Mouse (Mus musculus): ENCODE measurements at regions not wholly inside any gene's neighbourhood (a gene's known extent, or its start where the extent isn't known, plus 50 kb on each side); places are given as distances from the start of the nearest gene placed in this dataset.

- Histone ChIP-seq H3K4me3 (ENCODE audit: insufficient read depth, low read depth, low read length) (no peak overlapping the region), H3K4me1 (ENCODE audit: control insufficient read depth, insufficient read depth, low read length) (peaks cover 3% of the 10 kb centered on the region), H3K27ac (ENCODE audit: insufficient read depth, low read depth, low read length) (no peak overlapping the region)
- 23% methylated on average over 7 of the region's 7 CpGs for WGBS
- TF ChIP-seq CTCF (IDR thresholded peaks at IDR 0.05; ENCODE audit: insufficient read depth, low read depth, low read length), result no peak
- no peak for TF ChIP-seq POLR2A (IDR thresholded peaks at IDR 0.05; ENCODE audit: insufficient read depth, low read depth, low read length)
These were observed 347.7 kb downstream of the Med13l start for GRCm38 (mm10) chr5:118908224-118908623.

- Histone ChIP-seq H3K4me1 (ENCODE audit: control insufficient read depth, insufficient read depth, low read length) (peaks cover 3% of the 10 kb centered on the region), H3K27ac (ENCODE audit: insufficient read depth, low read depth, low read length) (no peak overlapping the region), H3K4me3 (ENCODE audit: insufficient read depth, low read depth, low read length) (no peak overlapping the region)
- 92% methylated on average over 6 of the region's 6 CpGs for WGBS
- no peak for TF ChIP-seq POLR2A (IDR thresholded peaks at IDR 0.05; ENCODE audit: insufficient read depth, low read depth, low read length)
- no peak for TF ChIP-seq CTCF (IDR thresholded peaks at IDR 0.05; ENCODE audit: insufficient read depth, low read depth, low read length)
These were observed 349.3 kb downstream of the Med13l start for GRCm38 (mm10) chr5:118909756-118910155.

- no peak for TF ChIP-seq POLR2A (IDR thresholded peaks at IDR 0.05; ENCODE audit: insufficient read depth, low read depth, low read length)
- Histone ChIP-seq H3K27ac (ENCODE audit: insufficient read depth, low read depth, low read length) (no peak overlapping the region), H3K4me3 (ENCODE audit: insufficient read depth, low read depth, low read length) (no peak overlapping the region), H3K4me1 (ENCODE audit: control insufficient read depth, insufficient read depth, low read length) (no peaks in the 10 kb centered on the region)
- WGBS, result 54% methylated on average over 6 of the region's 6 CpGs
These were observed 353.8 kb downstream of the Med13l start for GRCm38 (mm10) chr5:118914191-118914750.

GRCm38 (mm10) chr5:118923357-118923756 lies 362.9 kb downstream of the Med13l start:
- H3K4me1 ChIP-seq (ENCODE audit: control insufficient read depth, insufficient read depth, low read length), result no peaks in the 10 kb centered on the region
- H3K4me3 ChIP-seq (ENCODE audit: insufficient read depth, low read depth, low read length), result no peak overlapping the region
- H3K27ac ChIP-seq (ENCODE audit: insufficient read depth, low read depth, low read length), result no peak overlapping the region
- TF ChIP-seq POLR2A (IDR thresholded peaks at IDR 0.05; ENCODE audit: insufficient read depth, low read depth, low read length), result no peak
- TF ChIP-seq CTCF (IDR thresholded peaks at IDR 0.05; ENCODE audit: insufficient read depth, low read depth, low read length), result no peak
- WGBS, result 94% methylated on average over 7 of the region's 7 CpGs

GRCm38 (mm10) chr5:118929037-118929436 lies 368.6 kb downstream of the Med13l start:
- no peak overlapping the region for H3K4me3 ChIP-seq (ENCODE audit: insufficient read depth, low read depth, low read length)
- TF ChIP-seq POLR2A (IDR thresholded peaks at IDR 0.05; ENCODE audit: insufficient read depth, low read depth, low read length), result no peak
- H3K4me1 ChIP-seq (ENCODE audit: control insufficient read depth, insufficient read depth, low read length), result peaks cover 4% of the 10 kb centered on the region; the same call in 1 of the 2 replicates

GRCm38 (mm10) chr5:118929990-118930501 lies 369.6 kb downstream of the Med13l start:
- no peak overlapping the region for H3K27ac ChIP-seq (ENCODE audit: insufficient read depth, low read depth, low read length)
- WGBS, result 12% methylated on average over 23 of the region's 23 CpGs
- H3K4me1 ChIP-seq (ENCODE audit: control insufficient read depth, insufficient read depth, low read length), result peaks cover 4% of the 10 kb centered on the region; the same call in 1 of the 2 replicates
- H3K4me3 ChIP-seq (ENCODE audit: insufficient read depth, low read depth, low read length), result no peak overlapping the region
- TF ChIP-seq POLR2A (IDR thresholded peaks at IDR 0.05; ENCODE audit: insufficient read depth, low read depth, low read length) (no peak), CTCF (IDR thresholded peaks at IDR 0.05; ENCODE audit: insufficient read depth, low read depth, low read length) (no peak)

More at GRCm38 (mm10) chr5:118929037-118929436, 368.6 kb downstream of the Med13l start:
- WGBS, result 96% methylated on average over 4 of the region's 4 CpGs
- H3K27ac ChIP-seq (ENCODE audit: insufficient read depth, low read depth, low read length), result no peak overlapping the region

GRCm38 (mm10) chr5:118939336-118940039 lies 379.0 kb downstream of the Med13l start:
- no peaks in the 10 kb centered on the region for H3K4me1 ChIP-seq (ENCODE audit: control insufficient read depth, insufficient read depth, low read length)
- H3K27ac ChIP-seq (ENCODE audit: insufficient read depth, low read depth, low read length), result no peak overlapping the region
- no peak for TF ChIP-seq POLR2A (IDR thresholded peaks at IDR 0.05; ENCODE audit: insufficient read depth, low read depth, low read length)
- TF ChIP-seq CTCF (IDR thresholded peaks at IDR 0.05; ENCODE audit: insufficient read depth, low read depth, low read length), result no peak
- 81% methylated on average over 12 of the region's 12 CpGs for WGBS
- no peak overlapping the region for H3K4me3 ChIP-seq (ENCODE audit: insufficient read depth, low read depth, low read length)

GRCm38 (mm10) chr5:118944256-118944655 lies 383.8 kb downstream of the Med13l start:
- Histone ChIP-seq H3K27ac (ENCODE audit: insufficient read depth, low read depth, low read length) (no peak overlapping the region), H3K4me1 (ENCODE audit: control insufficient read depth, insufficient read depth, low read length) (peaks cover 3% of the 10 kb centered on the region; the same call in 1 of the 2 replicates), H3K4me3 (ENCODE audit: insufficient read depth, low read depth, low read length) (no peak overlapping the region)
- WGBS, result 48% methylated on average over 7 of the region's 7 CpGs
- TF ChIP-seq POLR2A (IDR thresholded peaks at IDR 0.05; ENCODE audit: insufficient read depth, low read depth, low read length) (no peak), CTCF (IDR thresholded peaks at IDR 0.05; ENCODE audit: insufficient read depth, low read depth, low read length) (no peak)

GRCm38 (mm10) chr5:118946090-118946489 lies 385.6 kb downstream of the Med13l start:
- no peak overlapping the region for H3K4me3 ChIP-seq (ENCODE audit: insufficient read depth, low read depth, low read length)

More at GRCm38 (mm10) chr5:118946090-118946489, 385.6 kb downstream of the Med13l start:
- TF ChIP-seq POLR2A (IDR thresholded peaks at IDR 0.05; ENCODE audit: insufficient read depth, low read depth, low read length) (no peak), CTCF (IDR thresholded peaks at IDR 0.05; ENCODE audit: insufficient read depth, low read depth, low read length) (no peak)
- Histone ChIP-seq H3K27ac (ENCODE audit: insufficient read depth, low read depth, low read length) (no peak overlapping the region), H3K4me1 (ENCODE audit: control insufficient read depth, insufficient read depth, low read length) (peaks cover 3% of the 10 kb centered on the region; the same call in 1 of the 2 replicates)
- WGBS, result 19% methylated on average over 8 of the region's 8 CpGs
